Mouse (Mus musculus) ES-E14 (cell line): Measurements from ENCODE around the gene Psmb3. TPM values are rescaled to one million over a fixed set of nuclear protein-coding genes. Genes with fewer than 3 reads are reported as not detected.

ENCODE experiments used
- DNase-seq: peaks from one replicate; pipeline ENCODE4 v3.0.0-alpha.2; 2013; ENCODE audit warnings: low read depth, low spot score
- H3K27ac ChIP-seq: 2 replicates; pipeline ENCODE4 v1.5.1; 2012; ENCODE audit warnings: low read depth, mild to moderate bottlenecking, low read length, moderate library complexity, mixed read lengths; ENCODE audit not compliant: poor library complexity, insufficient read depth, severe bottlenecking
- H3K36me3 ChIP-seq: 2 replicates; pipeline ENCODE4 v1.6.1; 2012; ENCODE audit warnings: mild to moderate bottlenecking, low read length, moderate library complexity, mixed read lengths; ENCODE audit not compliant: control insufficient read depth, poor library complexity, insufficient read depth, severe bottlenecking
- H3K4me1 ChIP-seq, 2 experiments: fragments of 150-350 bp in 1 of 2; sonication (generic) in 1 of 2; 2 replicates each; pipeline ENCODE4 v1.6.1; 2012; ENCODE audit warnings: low read length in 2 of 2, mild to moderate bottlenecking in 1 of 2, mixed read lengths in 1 of 2; ENCODE audit not compliant: control insufficient read depth in 2 of 2, insufficient read depth in 2 of 2, poor library complexity in 1 of 2
- H3K4me3 ChIP-seq, 2 experiments: fragments of 150-350 bp in 1 of 2; sonication (generic) in 1 of 2; 2 replicates each; pipeline ENCODE4 v1.5.1; 2012; ENCODE audit warnings: low read length in 2 of 2, low read depth in 1 of 2, mild to moderate bottlenecking in 1 of 2, mixed read lengths in 1 of 2; ENCODE audit not compliant: insufficient read depth in 1 of 2, poor library complexity in 1 of 2, severe bottlenecking in 1 of 2
- H3K9ac ChIP-seq: 2 replicates; pipeline ENCODE4 v1.6.1; 2012; ENCODE audit warnings: low read depth, mild to moderate bottlenecking, low read length, mixed read lengths; ENCODE audit not compliant: poor library complexity, insufficient read depth, severe bottlenecking
- H3K9me3 ChIP-seq: fragments of 150-350 bp; sonication (generic); 2 replicates; pipeline ENCODE4 v1.6.1; 2012; ENCODE audit warnings: low read depth, mild to moderate bottlenecking, low read length; ENCODE audit not compliant: control insufficient read depth, insufficient read depth
- CHD2 ChIP-seq: IDR thresholded peaks from 2 replicates; pipeline ENCODE4 v1.6.1; 2014; ENCODE audit warnings: mild to moderate bottlenecking, low read depth, low read length, inconsistent platforms
- HCFC1 ChIP-seq: IDR thresholded peaks from 2 replicates; pipeline ENCODE4 v1.6.1; 2012; ENCODE audit warnings: low read length, inconsistent platforms, borderline replicate concordance; ENCODE audit not compliant: insufficient read depth
- MAFK ChIP-seq: IDR thresholded peaks from 2 replicates; pipeline ENCODE4 v1.6.1; 2014; ENCODE audit warnings: mild to moderate bottlenecking, low read depth, low read length, inconsistent platforms; ENCODE audit not compliant: insufficient read depth
- ZC3H11A ChIP-seq: IDR thresholded peaks from 2 replicates; pipeline ENCODE4 v1.6.1; 2012; ENCODE audit warnings: low read depth, mild to moderate bottlenecking, inconsistent platforms, low read length, borderline replicate concordance
- ZNF384 ChIP-seq: IDR thresholded peaks from 2 replicates; pipeline ENCODE4 v1.6.1; 2012; ENCODE audit warnings: low read depth, low read length, inconsistent platforms
- in situ Hi-C, 2 experiments: fragments of 600-800 bp; cut with MboI; formaldehyde crosslinking; loops; one replicate each; pipeline ENCODE4 v1.15.1; 2025; ENCODE audit warnings: low sequenced_read_pairs in 2 of 2, inconsistent platforms in 1 of 2; ENCODE audit not compliant: unreplicated experiment in 2 of 2
- total RNA-seq: library from RNA; depleted of rRNA; stranded (reverse); fragments of 300-350 nt; gene quantifications from 2 replicates; pipeline ENCODE4 v1.2.3, GENCODE M21; 2012

Gene Psmb3
- total RNA-seq, 1 experiment = 677 TPM

- Histone ChIP-seq H3K9me3 (no peaks in the 10 kb centered on the region), H3K4me1 (peaks cover 0 to 27% of the 10 kb centered on the region in 2 experiments; a peak in 2 of 4 replicates), H3K4me3 (no peak overlapping the region), H3K27ac (no peak overlapping the region), H3K36me3 (peaks cover 3% of the 10 kb centered on the region; the same call in 1 of the 2 replicates), H3K9ac (no peak overlapping the region)
- no peak for DNase-seq
- TF ChIP-seq HCFC1 (no peak), ZC3H11A (no peak), ZNF384 (no peak), MAFK (no peak), CHD2 (no peak)
- in situ Hi-C loops = no loop called here
Observed at GRCm38 (mm10) chr11:97742157-97742556, 39.0 kb downstream of the Psmb3 start.

DNA sequence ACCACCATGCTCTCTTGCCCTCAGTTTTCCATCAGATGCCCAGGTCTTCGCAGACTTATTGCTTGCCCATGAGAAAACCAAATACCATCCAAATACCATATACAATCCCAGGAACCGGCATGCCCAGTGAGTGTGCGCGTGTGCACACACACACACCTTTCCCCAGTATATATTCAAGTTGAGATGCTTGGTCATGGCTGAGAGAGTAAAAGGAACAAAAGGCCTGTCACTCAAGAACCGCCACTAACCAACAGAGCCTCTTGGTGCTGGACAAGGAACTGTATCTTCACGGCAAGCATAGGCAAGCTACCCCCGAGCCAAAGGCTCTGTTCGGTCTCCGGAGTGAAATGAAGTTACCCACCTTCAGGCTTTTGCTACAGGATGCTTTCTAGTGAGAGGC, 39.4 kb downstream of the Psmb3 start:
- no peak for DNase-seq
- TF ChIP-seq ZC3H11A = no peak
- no peak for TF ChIP-seq CHD2
- TF ChIP-seq ZNF384 = no peak
- TF ChIP-seq HCFC1 = no peak
- no peak for TF ChIP-seq MAFK
- in situ Hi-C loops = no loop called here
- H3K4me1 ChIP-seq = peaks cover 0 to 27% of the 10 kb centered on the region in 2 experiments; a peak in 2 of 4 replicates
- H3K4me3 ChIP-seq = no peak overlapping the region; a peak in 1 of 4 replicates
- H3K36me3 ChIP-seq = peaks cover 3% of the 10 kb centered on the region; the same call in 1 of the 2 replicates
- H3K27ac ChIP-seq = no peak overlapping the region
- H3K9ac ChIP-seq = peak overlapping the region; percentile 34; the same call in 1 of the 2 replicates
- H3K9me3 ChIP-seq = no peaks in the 10 kb centered on the region

GRCm38 (mm10) chr11:97743423-97743822, 40.2 kb downstream of the Psmb3 start:
- no peak for DNase-seq
- peak overlapping the region; percentile 84 to 98 for H3K4me3 ChIP-seq
- H3K4me1 ChIP-seq = peaks cover 0 to 27% of the 10 kb centered on the region in 2 experiments; a peak in 2 of 4 replicates
- H3K36me3 ChIP-seq = peaks cover 3% of the 10 kb centered on the region; the same call in 1 of the 2 replicates
- H3K9me3 ChIP-seq = no peaks in the 10 kb centered on the region
- no peak overlapping the region for H3K27ac ChIP-seq
- TF ChIP-seq ZC3H11A (no peak), ZNF384 (no peak), MAFK (no peak), HCFC1 (no peak), CHD2 (no peak)
- peak overlapping the region; percentile 91 for H3K9ac ChIP-seq
- in situ Hi-C loops = no loop called here

DNA sequence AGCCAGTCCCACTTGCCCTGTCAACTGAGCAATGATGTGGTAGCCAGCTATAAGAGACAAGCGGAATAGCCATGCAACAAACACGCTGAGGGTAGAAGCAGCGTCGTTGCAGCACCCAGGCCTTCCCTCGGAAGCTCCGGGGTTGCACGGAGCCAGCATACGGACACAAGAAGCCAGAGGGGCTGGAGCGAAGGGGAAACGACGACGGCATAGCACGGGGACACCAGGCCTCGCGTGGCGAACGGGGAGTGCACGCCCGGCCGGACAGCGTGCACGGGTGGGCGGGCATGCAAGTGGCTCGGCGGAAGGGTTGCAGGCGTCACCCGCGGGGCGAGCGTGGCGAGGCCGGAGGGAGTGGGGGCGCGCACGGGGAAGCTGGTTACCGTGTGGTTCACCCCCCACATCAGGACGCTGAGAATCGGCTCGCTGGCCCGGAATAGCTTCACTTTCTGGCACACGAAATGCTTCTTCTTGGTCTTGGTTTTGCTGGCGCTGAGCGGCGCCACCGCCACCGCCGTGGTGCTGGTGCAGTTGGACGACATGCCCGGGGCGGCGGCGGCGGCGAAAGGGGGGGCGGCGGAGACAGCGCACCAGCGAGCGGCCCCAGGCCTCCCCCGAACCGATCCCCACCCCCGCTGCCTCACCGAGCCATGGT, 41.0 kb downstream of the Psmb3 start, which contains the start of gene Pip4k2b:
Gene Pip4k2b (minus strand): TSS at position 642 of the 655 bp plus-strand sequence.
- peaks cover 5% of the 10 kb centered on the region; the same call in 1 of the 2 replicates for H3K36me3 ChIP-seq
- peak within 1 kb of the TSS; percentile 93 for H3K27ac ChIP-seq
- in situ Hi-C loops = no loop called here
- peaks cover 0 to 27% of the 10 kb centered on the region in 2 experiments; a peak in 2 of 4 replicates for H3K4me1 ChIP-seq
- TF ChIP-seq ZC3H11A (no peak), HCFC1 (no peak), ZNF384 (no peak), MAFK (no peak), CHD2 (no peak)
- H3K4me3 ChIP-seq = peak within 1 kb of the TSS; percentile 91 to 98
- H3K9me3 ChIP-seq = no peaks in the 10 kb centered on the region
- DNase-seq = no peak
- H3K9ac ChIP-seq = peak within 1 kb of the TSS; percentile 93
